Mouse (Mus musculus): ENCODE data around the gene Cntrl. TPM values are rescaled to one million over a fixed set of nuclear protein-coding genes. Genes with fewer than 3 reads are reported as not detected.

Cntrl gene
- polyA plus RNA-seq, 1 experiment from 2014 or later = 21.2 TPM

GRCm38 (mm10) chr2:35148806-35149205 is 39.5 kb downstream of the Cntrl start:
- 94% methylated on average over 10 of the region's 10 CpGs for WGBS
- H3K27me3 ChIP-seq (ENCODE audit: insufficient read depth, low read length) = no peaks in the 10 kb centered on the region
- H3K9me3 ChIP-seq (ENCODE audit: low read length) = no peaks in the 10 kb centered on the region
- no peak overlapping the region for H3K27ac ChIP-seq (ENCODE audit: low read length)
- no peak overlapping the region for H3K4me3 ChIP-seq (ENCODE audit: low read length)
- peaks cover 75% of the 10 kb centered on the region for H3K36me3 ChIP-seq (ENCODE audit: insufficient read depth, low read length)
- no peak overlapping the region for H3K4me2 ChIP-seq (replicated peaks; ENCODE audit: low read depth, low read length)
- no peaks in the 10 kb centered on the region for H3K4me1 ChIP-seq (ENCODE audit: insufficient read depth, low read length)
- no peak for ATAC-seq (ENCODE audit: low FRiP score, low TSS enrichment)
- H3K9ac ChIP-seq (replicated peaks; ENCODE audit: low read length) = no peak overlapping the region

GRCm38 (mm10) chr2:35151303-35151882 is 42.1 kb downstream of the Cntrl start:
- 98% methylated on average over 13 of the region's 13 CpGs for WGBS
- H3K9me3 ChIP-seq (ENCODE audit: low read length) = no peaks in the 10 kb centered on the region
- H3K4me2 ChIP-seq (replicated peaks; ENCODE audit: low read depth, low read length) = no peak overlapping the region
- H3K4me1 ChIP-seq (ENCODE audit: insufficient read depth, low read length) = no peaks in the 10 kb centered on the region
- no peak overlapping the region for H3K4me3 ChIP-seq (ENCODE audit: low read length)
- no peak for ATAC-seq (ENCODE audit: low FRiP score, low TSS enrichment)
- peaks cover 73% of the 10 kb centered on the region for H3K36me3 ChIP-seq (ENCODE audit: insufficient read depth, low read length)
- no peak overlapping the region for H3K9ac ChIP-seq (replicated peaks; ENCODE audit: low read length)
- no peak overlapping the region for H3K27ac ChIP-seq (ENCODE audit: low read length)
- H3K27me3 ChIP-seq (ENCODE audit: insufficient read depth, low read length) = no peaks in the 10 kb centered on the region

GRCm38 (mm10) chr2:35153179-35153578 is 43.9 kb downstream of the Cntrl start:
- Histone ChIP-seq H3K36me3 (ENCODE audit: insufficient read depth, low read length) (peaks cover 70% of the 10 kb centered on the region), H3K4me3 (ENCODE audit: low read length) (no peak overlapping the region), H3K27me3 (ENCODE audit: insufficient read depth, low read length) (no peaks in the 10 kb centered on the region), H3K27ac (ENCODE audit: low read length) (no peak overlapping the region), H3K9me3 (ENCODE audit: low read length) (no peaks in the 10 kb centered on the region), H3K4me2 (replicated peaks; ENCODE audit: low read depth, low read length) (no peak overlapping the region), H3K9ac (replicated peaks; ENCODE audit: low read length) (no peak overlapping the region), H3K4me1 (ENCODE audit: insufficient read depth, low read length) (no peaks in the 10 kb centered on the region)
- ATAC-seq (ENCODE audit: low FRiP score, low TSS enrichment) = no peak
- 77% methylated on average over 6 of the region's 6 CpGs for WGBS

DNA sequence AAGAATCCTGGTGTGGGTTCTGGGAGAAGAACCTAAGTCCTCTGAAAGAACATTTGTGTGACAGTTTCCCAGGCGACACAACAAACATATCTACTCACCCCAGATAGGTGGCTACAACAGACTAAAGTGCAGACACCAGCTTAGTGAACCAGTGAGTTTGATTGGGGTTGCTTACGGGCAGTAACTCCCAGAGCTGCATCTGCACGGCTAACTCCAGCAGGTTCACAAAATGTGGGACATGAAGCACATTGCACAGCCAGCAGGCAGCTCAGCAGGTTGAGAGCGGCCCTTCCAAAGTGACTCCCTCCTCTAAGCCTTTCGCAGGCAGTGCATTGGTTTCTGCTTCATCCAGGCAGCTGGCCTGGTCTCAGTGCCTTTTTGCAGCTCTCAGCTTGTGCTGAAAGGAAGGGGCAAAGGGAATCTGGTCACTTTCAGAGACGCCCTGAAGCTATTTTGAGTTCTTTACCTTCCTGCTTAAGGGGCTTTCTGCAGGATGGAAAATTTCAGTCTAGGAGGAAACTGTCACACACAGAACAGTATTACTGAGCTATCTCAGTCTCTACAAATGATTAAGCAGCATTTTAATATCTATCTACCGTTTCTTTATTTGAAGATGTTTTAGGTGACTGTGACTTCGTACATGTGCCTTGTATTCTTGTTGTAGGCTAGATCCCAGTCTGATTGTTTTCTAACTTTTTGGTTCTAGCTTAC is 44.7 kb downstream of the Cntrl start:
- Histone ChIP-seq H3K4me1 (ENCODE audit: insufficient read depth, low read length) (no peaks in the 10 kb centered on the region), H3K27ac (ENCODE audit: low read length) (no peak overlapping the region), H3K9ac (replicated peaks; ENCODE audit: low read length) (no peak overlapping the region), H3K9me3 (ENCODE audit: low read length) (no peaks in the 10 kb centered on the region), H3K36me3 (ENCODE audit: insufficient read depth, low read length) (peaks cover 72% of the 10 kb centered on the region), H3K27me3 (ENCODE audit: insufficient read depth, low read length) (no peaks in the 10 kb centered on the region), H3K4me3 (ENCODE audit: low read length) (no peak overlapping the region), H3K4me2 (replicated peaks; ENCODE audit: low read depth, low read length) (no peak overlapping the region)
- no peak for ATAC-seq (ENCODE audit: low FRiP score, low TSS enrichment)
- 88% methylated on average over 8 of the region's 8 CpGs for WGBS

DNA sequence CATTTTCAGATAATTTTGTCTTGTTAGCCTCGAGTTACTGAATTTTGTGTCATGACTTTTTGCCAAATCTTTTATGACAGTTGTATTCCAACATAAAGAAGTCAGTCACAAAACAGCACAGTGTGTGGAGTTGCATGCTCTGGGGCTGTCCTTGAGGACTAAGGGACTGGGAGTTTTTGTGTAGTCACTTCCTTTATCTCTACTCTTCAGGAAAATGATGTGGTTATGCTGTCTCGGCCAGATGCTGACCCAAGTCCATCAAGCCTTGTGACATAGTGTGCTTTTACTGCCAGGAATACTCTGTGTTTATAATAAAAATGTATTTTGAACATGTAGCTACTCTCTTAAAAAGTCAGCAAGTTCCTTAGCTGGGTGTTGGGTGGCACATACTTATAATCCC is 47.7 kb downstream of the Cntrl start:
- Histone ChIP-seq H3K9ac (replicated peaks; ENCODE audit: low read length) (no peak overlapping the region), H3K4me1 (ENCODE audit: insufficient read depth, low read length) (no peaks in the 10 kb centered on the region), H3K27me3 (ENCODE audit: insufficient read depth, low read length) (no peaks in the 10 kb centered on the region), H3K27ac (ENCODE audit: low read length) (no peak overlapping the region), H3K9me3 (ENCODE audit: low read length) (no peaks in the 10 kb centered on the region), H3K36me3 (ENCODE audit: insufficient read depth, low read length) (peaks cover 61% of the 10 kb centered on the region), H3K4me3 (ENCODE audit: low read length) (no peak overlapping the region), H3K4me2 (replicated peaks; ENCODE audit: low read depth, low read length) (no peak overlapping the region)
- no peak for ATAC-seq (ENCODE audit: low FRiP score, low TSS enrichment)
- WGBS = 84% methylated on average over 2 of the region's 2 CpGs

GRCm38 (mm10) chr2:35157836-35158235 is 48.5 kb downstream of the Cntrl start:
- Histone ChIP-seq H3K9ac (replicated peaks; ENCODE audit: low read length) (no peak overlapping the region), H3K4me2 (replicated peaks; ENCODE audit: low read depth, low read length) (no peak overlapping the region), H3K4me3 (ENCODE audit: low read length) (no peak overlapping the region), H3K36me3 (ENCODE audit: insufficient read depth, low read length) (peaks cover 59% of the 10 kb centered on the region), H3K9me3 (ENCODE audit: low read length) (no peaks in the 10 kb centered on the region), H3K27ac (ENCODE audit: low read length) (no peak overlapping the region), H3K4me1 (ENCODE audit: insufficient read depth, low read length) (no peaks in the 10 kb centered on the region), H3K27me3 (ENCODE audit: insufficient read depth, low read length) (no peaks in the 10 kb centered on the region)
- ATAC-seq (ENCODE audit: low FRiP score, low TSS enrichment) = no peak
- 90% methylated on average over 7 of the region's 7 CpGs for WGBS

GRCm38 (mm10) chr2:35158358-35158757 is 49.1 kb downstream of the Cntrl start:
- no peak overlapping the region for H3K4me2 ChIP-seq (replicated peaks; ENCODE audit: low read depth, low read length)
- no peak overlapping the region for H3K4me3 ChIP-seq (ENCODE audit: low read length)
- H3K4me1 ChIP-seq (ENCODE audit: insufficient read depth, low read length) = no peaks in the 10 kb centered on the region
- no peak overlapping the region for H3K27ac ChIP-seq (ENCODE audit: low read length)
- H3K36me3 ChIP-seq (ENCODE audit: insufficient read depth, low read length) = peaks cover 60% of the 10 kb centered on the region
- H3K27me3 ChIP-seq (ENCODE audit: insufficient read depth, low read length) = no peaks in the 10 kb centered on the region
- no peaks in the 10 kb centered on the region for H3K9me3 ChIP-seq (ENCODE audit: low read length)
- ATAC-seq (ENCODE audit: low FRiP score, low TSS enrichment) = no peak
- WGBS = 92% methylated on average over 3 of the region's 3 CpGs
- no peak overlapping the region for H3K9ac ChIP-seq (replicated peaks; ENCODE audit: low read length)

GRCm38 (mm10) chr2:35160206-35160605 is 50.9 kb downstream of the Cntrl start:
- ATAC-seq (ENCODE audit: low FRiP score, low TSS enrichment) = no peak
- peaks cover 62% of the 10 kb centered on the region for H3K36me3 ChIP-seq (ENCODE audit: insufficient read depth, low read length)
- H3K9me3 ChIP-seq (ENCODE audit: low read length) = no peaks in the 10 kb centered on the region
- 35% methylated on average over 5 of the region's 5 CpGs for WGBS
- no peak overlapping the region for H3K4me3 ChIP-seq (ENCODE audit: low read length)
- H3K27me3 ChIP-seq (ENCODE audit: insufficient read depth, low read length) = no peaks in the 10 kb centered on the region
- no peak overlapping the region for H3K27ac ChIP-seq (ENCODE audit: low read length)
- H3K9ac ChIP-seq (replicated peaks; ENCODE audit: low read length) = no peak overlapping the region
- H3K4me1 ChIP-seq (ENCODE audit: insufficient read depth, low read length) = no peaks in the 10 kb centered on the region
- no peak overlapping the region for H3K4me2 ChIP-seq (replicated peaks; ENCODE audit: low read depth, low read length)

DNA sequence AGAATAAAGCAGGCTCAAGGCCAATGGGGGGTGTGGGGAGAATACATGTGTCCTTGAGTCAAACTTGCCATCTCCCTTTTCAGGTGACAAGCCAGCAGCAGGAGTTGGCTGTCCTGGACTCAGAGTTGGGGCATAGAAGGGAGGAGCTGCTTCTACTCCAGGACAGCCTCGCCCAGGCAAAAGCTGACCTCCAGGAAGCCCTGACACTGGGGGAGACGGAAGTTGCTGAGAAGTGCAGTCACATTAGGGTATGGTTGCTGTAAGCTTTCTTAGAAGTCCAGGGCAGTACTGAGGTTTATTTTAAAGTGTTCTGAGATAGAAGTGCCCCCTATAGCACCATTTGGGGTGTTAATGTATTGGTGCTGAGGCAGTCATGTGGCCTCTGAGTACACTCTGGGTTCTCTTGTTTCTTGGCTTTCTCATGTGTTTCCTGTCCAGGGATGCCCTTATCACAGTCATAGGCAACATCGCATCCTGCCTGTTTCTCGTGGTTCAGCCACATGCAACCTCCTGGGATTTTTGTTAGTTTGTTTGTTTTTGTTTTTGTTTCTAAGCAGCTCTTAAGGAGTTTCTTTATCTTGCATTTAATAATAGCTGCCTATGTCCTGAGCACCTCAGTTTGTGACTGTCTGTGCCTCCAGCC is 52.7 kb downstream of the Cntrl start:
- Histone ChIP-seq H3K27ac (ENCODE audit: low read length) (no peak overlapping the region), H3K9me3 (ENCODE audit: low read length) (no peaks in the 10 kb centered on the region), H3K9ac (replicated peaks; ENCODE audit: low read length) (no peak overlapping the region), H3K36me3 (ENCODE audit: insufficient read depth, low read length) (peaks cover 62% of the 10 kb centered on the region), H3K27me3 (ENCODE audit: insufficient read depth, low read length) (no peaks in the 10 kb centered on the region), H3K4me2 (replicated peaks; ENCODE audit: low read depth, low read length) (no peak overlapping the region), H3K4me3 (ENCODE audit: low read length) (no peak overlapping the region), H3K4me1 (ENCODE audit: insufficient read depth, low read length) (no peaks in the 10 kb centered on the region)
- 83% methylated on average over 4 of the region's 4 CpGs for WGBS
- ATAC-seq (ENCODE audit: low FRiP score, low TSS enrichment) = no peak

GRCm38 (mm10) chr2:35163396-35163795 is 54.1 kb downstream of the Cntrl start:
- no peaks in the 10 kb centered on the region for H3K4me1 ChIP-seq (ENCODE audit: insufficient read depth, low read length)
- 92% methylated on average over 5 of the region's 5 CpGs for WGBS
- no peaks in the 10 kb centered on the region for H3K27me3 ChIP-seq (ENCODE audit: insufficient read depth, low read length)
- no peak for ATAC-seq (ENCODE audit: low FRiP score, low TSS enrichment)
- no peak overlapping the region for H3K27ac ChIP-seq (ENCODE audit: low read length)
- H3K9ac ChIP-seq (replicated peaks; ENCODE audit: low read length) = no peak overlapping the region
- no peak overlapping the region for H3K4me2 ChIP-seq (replicated peaks; ENCODE audit: low read depth, low read length)
- peaks cover 62% of the 10 kb centered on the region for H3K36me3 ChIP-seq (ENCODE audit: insufficient read depth, low read length)
- H3K4me3 ChIP-seq (ENCODE audit: low read length) = no peak overlapping the region
- no peaks in the 10 kb centered on the region for H3K9me3 ChIP-seq (ENCODE audit: low read length)
